Mouse (Mus musculus) heart, adult 2 months (tissue): ENCODE data around the gene Zfp131. TPM values are rescaled to one million over a fixed set of nuclear protein-coding genes. Genes with fewer than 3 reads are reported as not detected.

Experiments
- DNase-seq, 2 experiments: peaks; one replicate each; pipeline ENCODE4 v3.0.0; 2021
- H3K27ac ChIP-seq: fragments of 200-600 bp; 2 replicates; pipeline ENCODE4 v1.8.1; 2022
- H3K27me3 ChIP-seq: fragments of 200-500 bp; 2 replicates; pipeline ENCODE4 v1.6.1; 2012; ENCODE audit warnings: mild to moderate bottlenecking, low read length, inconsistent platforms, mixed read lengths; ENCODE audit not compliant: control insufficient read depth, insufficient read depth
- H3K36me3 ChIP-seq: fragments of 200-500 bp; 2 replicates; pipeline ENCODE4 v1.6.1; 2012; ENCODE audit warnings: low read length, inconsistent platforms; ENCODE audit not compliant: control insufficient read depth, insufficient read depth
- H3K4me1 ChIP-seq: fragments of 200-500 bp; 2 replicates; pipeline ENCODE4 v1.6.1; 2011; ENCODE audit warnings: low read length; ENCODE audit not compliant: control insufficient read depth, insufficient read depth
- H3K4me3 ChIP-seq: fragments of 200-600 bp; 2 replicates; pipeline ENCODE4 v1.8.1; 2022
- H3K79me2 ChIP-seq: fragments of 200-500 bp; replicated peaks from 2 replicates; pipeline ENCODE4 v1.6.1; 2012; ENCODE audit warnings: mild to moderate bottlenecking, inconsistent platforms, low read length, moderate library complexity, mixed read lengths; ENCODE audit not compliant: control insufficient read depth, insufficient read depth
- H3K9ac ChIP-seq: fragments of 200-500 bp; 2 replicates; pipeline ENCODE4 v1.6.1; 2012; ENCODE audit warnings: low read depth, mild to moderate bottlenecking, control low read depth, inconsistent platforms, low read length, mixed read lengths
- CTCF ChIP-seq: fragments of 200-600 bp; IDR thresholded peaks from 2 replicates; pipeline ENCODE4 v1.8.1; 2022; ENCODE audit warnings: antibody characterized with exemption, mild to moderate bottlenecking, moderate library complexity
- EP300 ChIP-seq: fragments of 200-500 bp; IDR thresholded peaks from 2 replicates; pipeline ENCODE4 v1.6.1; 2011; ENCODE audit warnings: low read depth, low read length, control low read depth; ENCODE audit not compliant: insufficient read depth
- POLR2A ChIP-seq: fragments of 200-500 bp; IDR thresholded peaks from 2 replicates; pipeline ENCODE4 v1.6.1; 2011; ENCODE audit warnings: mild to moderate bottlenecking, low read depth, low read length, control low read depth; ENCODE audit not compliant: insufficient read depth
- WGBS: fragments of 180-500 bp; shearing (Covaris S2); methylation state at CpG from one replicate; pipeline ENCODE4 v1.1.7; 2018; 5-methylcytosine and 5-hydroxymethylcytosine counted together
- intact Hi-C: fragments of 180-260 bp; cut with DNase I; formaldehyde crosslinking; loops from one replicate; pipeline ENCODE4 v1.15.1; 2025
- polyA plus RNA-seq: library from polyadenylated mRNA; depleted of rRNA; stranded (reverse); fragments of >200 nt; gene quantifications from 2 replicates; pipeline ENCODE4 v1.2.3, GENCODE M21; 2012
- total RNA-seq, 2 experiments: library from RNA; stranded (reverse); gene quantifications; 2 replicates each; pipeline ENCODE4 v1.2.3; 2021

Gene Zfp131
- total and polyA plus RNA-seq, 3 experiments = 5.0 to 18.7 (median 18.4) TPM

GRCm38 (mm10) chr13:119817579-119818206 lies 27.0 kb upstream of the Zfp131 start:
- intact Hi-C loops = no loop called here
- no peak overlapping the region for H3K9ac ChIP-seq
- no peak overlapping the region for H3K27ac ChIP-seq
- WGBS = 17% methylated on average over 2 of the region's 2 CpGs
- H3K36me3 ChIP-seq = no peaks in the 10 kb centered on the region
- TF ChIP-seq CTCF = no peak
- TF ChIP-seq POLR2A = no peak
- TF ChIP-seq EP300 = no peak
- H3K4me3 ChIP-seq = no peak overlapping the region
- no peaks in the 10 kb centered on the region for H3K27me3 ChIP-seq
- no peak for DNase-seq
- H3K4me1 ChIP-seq = no peaks in the 10 kb centered on the region
- no peaks in the 10 kb centered on the region for H3K79me2 ChIP-seq

- no peaks in the 10 kb centered on the region for H3K27me3 ChIP-seq
- no peak for TF ChIP-seq EP300
- TF ChIP-seq POLR2A = no peak
- no peak for TF ChIP-seq CTCF
- H3K36me3 ChIP-seq = no peaks in the 10 kb centered on the region
- intact Hi-C loops = no loop called here
- H3K4me1 ChIP-seq = no peaks in the 10 kb centered on the region
- 53% methylated on average over 8 of the region's 8 CpGs for WGBS
- H3K9ac ChIP-seq = no peak overlapping the region
- H3K27ac ChIP-seq = no peak overlapping the region
- no peaks in the 10 kb centered on the region for H3K79me2 ChIP-seq
- no peak overlapping the region for H3K4me3 ChIP-seq
- no peak for DNase-seq
Observed at GRCm38 (mm10) chr13:119816798-119817197, 26.1 kb upstream of the Zfp131 start.

- Histone ChIP-seq H3K4me1 (no peaks in the 10 kb centered on the region), H3K27ac (no peak overlapping the region), H3K36me3 (no peaks in the 10 kb centered on the region), H3K4me3 (no peak overlapping the region), H3K79me2 (no peaks in the 10 kb centered on the region), H3K27me3 (no peaks in the 10 kb centered on the region), H3K9ac (no peak overlapping the region)
- intact Hi-C loops = no loop called here
- WGBS = 65% methylated on average over 9 of the region's 9 CpGs
- TF ChIP-seq CTCF (no peak), EP300 (no peak), POLR2A (no peak)
- no peak for DNase-seq
Observed at GRCm38 (mm10) chr13:119810031-119810430, 19.3 kb upstream of the Zfp131 start.

GRCm38 (mm10) chr13:119808937-119809336 lies 18.2 kb upstream of the Zfp131 start:
- 45% methylated on average over 2 of the region's 2 CpGs for WGBS
- TF ChIP-seq EP300 (no peak), POLR2A (no peak), CTCF (no peak)

GRCm38 (mm10) chr13:119797656-119798055 lies 7.0 kb upstream of the Zfp131 start:
- intact Hi-C loops = no loop called here
- TF ChIP-seq POLR2A (no peak), EP300 (no peak), CTCF (no peak)
- WGBS = 48% methylated on average over 4 of the region's 4 CpGs
- Histone ChIP-seq H3K36me3 (no peaks in the 10 kb centered on the region), H3K4me3 (no peak overlapping the region), H3K27ac (no peak overlapping the region), H3K4me1 (no peaks in the 10 kb centered on the region), H3K79me2 (no peaks in the 10 kb centered on the region), H3K9ac (no peak overlapping the region), H3K27me3 (no peaks in the 10 kb centered on the region)
- no peak for DNase-seq

More at GRCm38 (mm10) chr13:119808937-119809336, 18.2 kb upstream of the Zfp131 start:
- H3K27me3 ChIP-seq = no peaks in the 10 kb centered on the region
- intact Hi-C loops = no loop called here
- H3K36me3 ChIP-seq = no peaks in the 10 kb centered on the region
- H3K9ac ChIP-seq = no peak overlapping the region
- H3K4me1 ChIP-seq = no peaks in the 10 kb centered on the region
- no peak overlapping the region for H3K4me3 ChIP-seq
- no peak for DNase-seq
- no peaks in the 10 kb centered on the region for H3K79me2 ChIP-seq
- H3K27ac ChIP-seq = no peak overlapping the region

- intact Hi-C loops = loop anchor here (5.0 kb wide), 1 partner anchor 36 kb away; the partner anchor contains the start of gene Nim1k
- peaks cover 12% of the 10 kb centered on the region for H3K36me3 ChIP-seq
- DNase-seq = no peak
- no peak overlapping the region for H3K9ac ChIP-seq
- TF ChIP-seq POLR2A (no peak), EP300 (no peak), CTCF (no peak)
- no peak overlapping the region for H3K4me3 ChIP-seq
- H3K4me1 ChIP-seq = peaks cover 2% of the 10 kb centered on the region
- WGBS = 63% methylated on average over 5 of the region's 5 CpGs
- H3K27me3 ChIP-seq = no peaks in the 10 kb centered on the region
- H3K27ac ChIP-seq = no peak overlapping the region
- no peaks in the 10 kb centered on the region for H3K79me2 ChIP-seq
Observed at GRCm38 (mm10) chr13:119792791-119793404, 2.2 kb upstream of the Zfp131 start.
